8 mouse cellular contexts compared by ENCODE assay signal in genomic region chr11:17212141-17212495, GRCm38 (mm10). TPM values are rescaled to one million over a fixed set of nuclear protein-coding genes. Genes with fewer than 3 reads are reported as not detected.
A peak's percentile ranks its signal among the peaks of the same experiment; 100 is the strongest.
DNase-seq lines count a peak whose midpoint lies in the region; ATAC-seq and TF ChIP-seq lines count a peak whose summit lies in the region.

No protein-coding gene starts in this region.

- in situ Hi-C loops in Patski (cut with MboI; ENCODE audit: low pct_unique_long_range_greater_than_20kb), result loop anchor here (25.0 kb wide), 1 partner anchor 700 kb away; the partner anchor contains the start of gene Sec61g

- 1% methylated on average over 10 of the region's 10 CpGs for WGBS in kidney, adult 2 months
- WGBS in hindbrain, embryonic 12.5 days, result 3% methylated on average over 10 of the region's 10 CpGs

- POLR2A ChIA-PET in Patski (lab: Charles Lee), result no interaction called here

- no peaks in the 10 kb centered on the region for H3K9me3 ChIP-seq in hindbrain, embryonic 12.5 days (replicated peaks)

- H3K27me3 ChIP-seq in kidney, adult 2 months (replicated peaks; ENCODE audit: control insufficient read depth, insufficient read depth, low read length), result no peaks in the 10 kb centered on the region
- H3K27me3 ChIP-seq in Patski, result no peaks in the 10 kb centered on the region
- H3K27me3 ChIP-seq in hindbrain, embryonic 12.5 days, result no peaks in the 10 kb centered on the region

- CTCF ChIA-PET in Patski (lab: Charles Lee), result interaction anchor here (0.9 kb wide), 1 partner anchor 26 kb away, joined by 3 read pairs; no protein-coding TSS in a partner anchor

- H3K4me1 ChIP-seq in kidney, adult 2 months (ENCODE audit: control insufficient read depth, insufficient read depth, low read length), result no peaks in the 10 kb centered on the region; the same call in 1 of the 2 replicates
- H3K4me1 ChIP-seq in hindbrain, embryonic 12.5 days, result peaks cover 22% of the 10 kb centered on the region

- TF ChIP-seq POLR2A in kidney, adult 2 months (IDR thresholded peaks at IDR 0.05; ENCODE audit: low read depth, low read length), result no peak

- peak overlapping the region; percentile 82 for H3K4me3 ChIP-seq in kidney, adult 2 months (ENCODE audit: insufficient read depth, low read depth, low read length)
- H3K4me3 ChIP-seq in hindbrain, embryonic 12.5 days, result peak overlapping the region; percentile 89

- H3K36me3 ChIP-seq in kidney, adult 2 months (ENCODE audit: control insufficient read depth, insufficient read depth, low read length), result 0 out of 2 replicates have a peak, but pooled peaks cover 2% of the 10 kb centered on the region
- peaks cover 16% of the 10 kb centered on the region for H3K36me3 ChIP-seq in hindbrain, embryonic 12.5 days

- peak; percentile 6 for ATAC-seq in Patski
- ATAC-seq in hindbrain, embryonic 12.5 days (ENCODE audit: low FRiP score), result no peak
- peak; percentile 35 for ATAC-seq in megakaryocyte progenitor cell, adult 5-6 weeks (replicated peaks; ENCODE audit: poor library complexity)

- peak overlapping the region; percentile 17; the same call in 1 of the 2 replicates for H3K27ac ChIP-seq in kidney, adult 2 months (ENCODE audit: insufficient read depth, low read depth, low read length)
- peak overlapping the region; percentile 73 for H3K27ac ChIP-seq in hindbrain, embryonic 12.5 days

- peak overlapping the region; percentile 61 for H3K4me2 ChIP-seq in hindbrain, embryonic 12.5 days (replicated peaks)

- TF ChIP-seq CTCF in kidney, adult 2 months (conservative IDR thresholded peaks at IDR 0.05; ENCODE audit: insufficient read depth, insufficient read length, low read depth, low read length), result no peak
- TF ChIP-seq CTCF in Patski (IDR thresholded peaks at IDR 0.05), result no peak

- no peak for DNase-seq in kidney, adult 2 months
- no peak for DNase-seq in kidney, adult 18-20 months
- DNase-seq in Patski (ENCODE audit: low read depth, low spot score) (no peak), MN1 (ENCODE audit: low spot score) (no peak)
- DNase-seq in layer of hippocampus, postnatal 25 days (ENCODE audit: extremely low spot score in 1 of 2, low spot score in 1 of 2), result no peak
- DNase-seq in urinary bladder, postnatal 25 days (ENCODE audit: low spot score), result no peak

- H3K9ac ChIP-seq in hindbrain, embryonic 12.5 days, result peak overlapping the region; percentile 70

RNA-seq across cellular contexts. Expression of gene Pno1, which starts 0.8 kb away (rescaled TPM):
- 5.4 and 7.0 TPM in 2 replicates for polyA plus RNA-seq in kidney, adult 2 months (2012; rRNA removed)
- 56.2 TPM for polyA plus RNA-seq in Patski (2021)
- 59.9 and 64.9 TPM in 2 replicates for polyA plus RNA-seq in hindbrain, embryonic 12.5 days (2016; fragmentation: Nextera tagmentation; extraction: Ambion mirVana)
- 77.6 and 83.7 TPM in 2 replicates for total RNA-seq in megakaryocyte progenitor cell, adult 5-6 weeks (2015)
- 112 and 130 TPM in 2 replicates for total RNA-seq in megakaryocyte progenitor cell, adult 5-6 weeks (2017)
- total RNA-seq in layer of hippocampus, postnatal 25 days (2021), result 10 to 100 TPM; 26.1 to 28.8 TPM

RNA-seq across cellular contexts. Expression of gene Wdr92, which starts 30.2 kb away (rescaled TPM):
- 6.3 and 8.1 TPM in 2 replicates for polyA plus RNA-seq in kidney, adult 2 months (2012; rRNA removed)
- polyA plus RNA-seq in Patski (2021), result 19.8 TPM
- 26.0 and 26.3 TPM in 2 replicates for polyA plus RNA-seq in hindbrain, embryonic 12.5 days (2016; fragmentation: Nextera tagmentation; extraction: Ambion mirVana)
- 20.9 and 26.9 TPM in 2 replicates for total RNA-seq in megakaryocyte progenitor cell, adult 5-6 weeks (2015)
- 24.2 and 39.1 TPM in 2 replicates for total RNA-seq in megakaryocyte progenitor cell, adult 5-6 weeks (2017)
- total RNA-seq in layer of hippocampus, postnatal 25 days (2021), result 10 to 100 TPM in 1 of 2 experiments, 1 to 10 TPM in 1; 10.0 to 10.1 TPM

RNA-seq across cellular contexts. Expression of gene C1d, which starts 45.3 kb away (rescaled TPM):
- 28.5 and 39.7 TPM in 2 replicates for polyA plus RNA-seq in kidney, adult 2 months (2012; rRNA removed)
- 88.5 TPM for polyA plus RNA-seq in Patski (2021)
- polyA plus RNA-seq in hindbrain, embryonic 12.5 days (2016; fragmentation: Nextera tagmentation; extraction: Ambion mirVana), result 108 and 110 TPM in 2 replicates
- 56.5 and 62.5 TPM in 2 replicates for total RNA-seq in megakaryocyte progenitor cell, adult 5-6 weeks (2015)
- total RNA-seq in megakaryocyte progenitor cell, adult 5-6 weeks (2017), result 55.7 and 70.1 TPM in 2 replicates
- total RNA-seq in layer of hippocampus, postnatal 25 days (2021), result 10 to 100 TPM; 51.4 to 53.2 TPM

RNA-seq across cellular contexts. Expression of gene Ppp3r1, which starts 53.1 kb away (rescaled TPM):
- 30.9 and 36.5 TPM in 2 replicates for polyA plus RNA-seq in kidney, adult 2 months (2012; rRNA removed)
- 103 TPM for polyA plus RNA-seq in Patski (2021)
- 123 and 138 TPM in 2 replicates for polyA plus RNA-seq in hindbrain, embryonic 12.5 days (2016; fragmentation: Nextera tagmentation; extraction: Ambion mirVana)
- total RNA-seq in megakaryocyte progenitor cell, adult 5-6 weeks (2015), result 56.9 and 72.0 TPM in 2 replicates
- total RNA-seq in megakaryocyte progenitor cell, adult 5-6 weeks (2017), result 57.6 and 69.3 TPM in 2 replicates
- total RNA-seq in layer of hippocampus, postnatal 25 days (2021), result 100 to 1,000 TPM; 965 to 994 TPM
